Mouse (Mus musculus) liver, embryonic 11.5 days (tissue): ENCODE measurements around the gene Ang. TPM values are rescaled to one million over a fixed set of nuclear protein-coding genes. Genes with fewer than 3 reads are reported as not detected.
A peak's percentile ranks its signal among the peaks of the same experiment; 100 is the strongest.
"Not testable (repeated sequence)": the region's sequence is repeated elsewhere in the genome, so short reads cannot be mapped to it uniquely, and the experiment has no call there.

Source experiments
- ATAC-seq: fragments of 200-750 bp; cut with Nextera tagmentation; replicated peaks from 2 replicates; pipeline ENCODE4 v1.8.0; 2017; ENCODE audit warnings: moderate number of reproducible peaks, mild to moderate bottlenecking, moderate TSS enrichment, moderate library complexity; ENCODE audit not compliant: low FRiP score
- DNase-seq: peaks from one replicate; pipeline ENCODE4 v3.0.0-alpha.2; 2017; ENCODE audit warnings: low spot score
- H3K27ac ChIP-seq: fragments of 300-500 bp; sonication (generic); 2 replicates; pipeline ENCODE4 v1.5.1; 2014; ENCODE audit warnings: mild to moderate bottlenecking, low read depth, low read length, control low read depth
- H3K27me3 ChIP-seq: fragments of 300-500 bp; sonication (generic); replicated peaks from 2 replicates; pipeline ENCODE4 v1.6.1; 2014; ENCODE audit warnings: low read length, mixed read lengths; ENCODE audit not compliant: control insufficient read depth, insufficient read depth
- H3K36me3 ChIP-seq: fragments of 300-500 bp; sonication (generic); 2 replicates; pipeline ENCODE4 v1.6.1; 2014; ENCODE audit warnings: mild to moderate bottlenecking, low read length, moderate library complexity, mixed read lengths; ENCODE audit not compliant: control insufficient read depth, insufficient read depth
- H3K4me1 ChIP-seq: fragments of 300-500 bp; sonication (generic); replicated peaks from 2 replicates; pipeline ENCODE4 v1.6.1; 2014; ENCODE audit warnings: low read length, mixed read lengths; ENCODE audit not compliant: control insufficient read depth, insufficient read depth
- H3K4me2 ChIP-seq: fragments of 300-500 bp; sonication (generic); 2 replicates; pipeline ENCODE4 v1.6.1; 2014; ENCODE audit warnings: mild to moderate bottlenecking, control low read depth, moderate library complexity
- H3K4me3 ChIP-seq: fragments of 300-500 bp; sonication (generic); 2 replicates; pipeline ENCODE4 v1.5.1; 2014; ENCODE audit warnings: low read depth, low read length, control low read depth
- H3K9ac ChIP-seq: fragments of 300-500 bp; sonication (generic); 2 replicates; pipeline ENCODE4 v1.6.1; 2014; ENCODE audit warnings: low read depth, low read length, control low read depth
- H3K9me3 ChIP-seq: fragments of 300-500 bp; sonication (generic); 2 replicates; pipeline ENCODE4 v1.6.1; 2016; ENCODE audit warnings: low read length, inconsistent platforms, mixed read lengths; ENCODE audit not compliant: control insufficient read depth
- WGBS: fragments of 180-500 bp; shearing (Covaris S2); extraction: QIAGEN DNeasy Blood & Tissue Kit; methylation state at CpG from one replicate; pipeline ENCODE4 v1.1.7; 2014; 5-methylcytosine and 5-hydroxymethylcytosine counted together
- polyA plus RNA-seq: library from polyadenylated mRNA; unstranded; fragments of >200 nt; fragmentation: Nextera tagmentation; extraction: Ambion mirVana; gene quantifications from 2 replicates; pipeline ENCODE4 v1.2.1, GENCODE M21; 2014

Ang gene
- polyA plus RNA-seq, 1 experiment from 2014 or later: 4.0 TPM

GRCm38 (mm10) chr14:51093496-51093895 is 2.5 kb downstream of the Ang start:
- no peak for ATAC-seq
- no peaks in the 10 kb centered on the region for H3K36me3 ChIP-seq
- H3K9me3 ChIP-seq: no peaks in the 10 kb centered on the region
- DNase-seq: no peak
- H3K4me2 ChIP-seq: no peak overlapping the region
- no peaks in the 10 kb centered on the region for H3K4me1 ChIP-seq
- WGBS: 29% methylated on average over 3 of the region's 3 CpGs
- no peak overlapping the region for H3K9ac ChIP-seq
- no peak overlapping the region for H3K4me3 ChIP-seq
- no peaks in the 10 kb centered on the region for H3K27me3 ChIP-seq
- no peak overlapping the region for H3K27ac ChIP-seq

GRCm38 (mm10) chr14:51094096-51094875 is 3.3 kb downstream of the Ang start:
- DNase-seq: no peak
- Histone ChIP-seq H3K4me3 (no peak overlapping the region), H3K36me3 (no peaks in the 10 kb centered on the region), H3K9me3 (no peaks in the 10 kb centered on the region), H3K27ac (no peak overlapping the region), H3K9ac (no peak overlapping the region), H3K27me3 (no peaks in the 10 kb centered on the region), H3K4me2 (no peak overlapping the region), H3K4me1 (no peaks in the 10 kb centered on the region)
- ATAC-seq: no peak
- WGBS: 73% methylated on average over 5 of the region's 5 CpGs

DNA sequence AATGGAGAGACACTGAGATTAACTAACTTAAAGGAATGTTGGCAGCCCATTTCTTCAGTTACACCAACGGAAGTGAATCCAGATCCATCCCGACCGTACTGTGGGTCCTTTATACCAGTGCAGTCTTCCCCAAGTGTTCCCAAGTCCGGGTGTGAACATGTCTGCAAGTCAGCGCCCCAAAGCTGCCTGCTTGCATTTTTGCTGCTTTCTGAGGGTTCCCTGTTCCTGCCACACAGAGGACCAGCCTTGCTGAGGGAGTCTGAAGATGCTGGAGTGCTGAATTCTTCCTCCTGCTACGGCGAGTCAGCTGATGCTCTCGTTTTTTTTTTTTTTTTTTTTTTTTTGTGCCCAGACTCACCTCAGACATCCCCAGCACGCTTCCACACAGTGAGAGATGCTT is 4.0 kb downstream of the Ang start:
- H3K27ac ChIP-seq: no peak overlapping the region
- 66% methylated on average over 9 of the region's 9 CpGs for WGBS
- H3K9ac ChIP-seq: no peak overlapping the region
- no peaks in the 10 kb centered on the region for H3K9me3 ChIP-seq
- H3K4me3 ChIP-seq: no peak overlapping the region
- DNase-seq: no peak
- H3K36me3 ChIP-seq: no peaks in the 10 kb centered on the region
- no peak overlapping the region for H3K4me2 ChIP-seq
- H3K4me1 ChIP-seq: no peaks in the 10 kb centered on the region
- no peaks in the 10 kb centered on the region for H3K27me3 ChIP-seq
- ATAC-seq: no peak

- Histone ChIP-seq H3K4me3 (no peak overlapping the region), H3K36me3 (no peaks in the 10 kb centered on the region), H3K27me3 (no peaks in the 10 kb centered on the region), H3K4me2 (peak overlapping the region; percentile 17), H3K9ac (no peak overlapping the region), H3K9me3 (no peaks in the 10 kb centered on the region), H3K27ac (no peak overlapping the region), H3K4me1 (no peaks in the 10 kb centered on the region)
- ATAC-seq (no peak), DNase-seq (no peak)
- 57% methylated on average over 9 of the region's 9 CpGs for WGBS
Observed at GRCm38 (mm10) chr14:51095736-51096524, 5.0 kb downstream of the Ang start.

DNA sequence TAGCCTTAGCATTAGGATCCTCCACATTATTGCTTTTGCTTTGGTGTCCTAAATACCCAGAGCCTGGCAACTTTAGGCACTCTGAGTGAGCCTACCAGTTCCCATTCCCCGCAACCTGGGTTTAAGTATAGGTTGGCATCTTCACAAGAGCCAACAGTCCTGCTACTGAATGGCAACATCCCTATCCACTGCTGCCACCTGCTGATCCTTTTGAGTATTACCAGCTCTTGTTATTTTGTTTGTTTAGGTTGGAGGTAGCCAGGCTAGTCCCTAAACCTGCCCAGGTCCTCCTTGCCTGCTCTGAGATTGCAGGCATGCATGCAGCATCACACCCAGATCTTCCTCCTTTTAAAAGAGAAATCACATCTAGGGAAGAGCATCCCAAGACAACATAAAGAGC is 7.3 kb downstream of the Ang start:
- WGBS: 36% methylated on average over 1 of the region's 1 CpGs

GRCm38 (mm10) chr14:51098921-51099320 is 8.0 kb downstream of the Ang start:
- Histone ChIP-seq H3K4me1 (no peaks in the 10 kb centered on the region), H3K9ac (no peak overlapping the region), H3K9me3 (no peaks in the 10 kb centered on the region), H3K36me3 (no peaks in the 10 kb centered on the region), H3K4me3 (no peak overlapping the region), H3K27me3 (no peaks in the 10 kb centered on the region), H3K27ac (no peak overlapping the region), H3K4me2 (no peak overlapping the region)
- ATAC-seq: no peak
- DNase-seq: no peak
- WGBS: 93% methylated on average over 11 of the region's 11 CpGs

More for the DNA sequence above, 7.3 kb downstream of the Ang start:
- not testable (repeated sequence) for H3K4me3 ChIP-seq, H3K27me3 ChIP-seq, H3K9ac ChIP-seq, H3K27ac ChIP-seq, H3K9me3 ChIP-seq, DNase-seq, H3K4me1 ChIP-seq, H3K36me3 ChIP-seq, H3K4me2 ChIP-seq
- ATAC-seq: peak; percentile 50; the same call in 1 of the 2 replicates

GRCm38 (mm10) chr14:51101284-51101683 is 10.3 kb downstream of the Ang start:
- no peak overlapping the region for H3K27ac ChIP-seq
- 73% methylated on average over 9 of the region's 9 CpGs for WGBS
- ATAC-seq (no peak), DNase-seq (no peak)
- H3K9me3 ChIP-seq: no peaks in the 10 kb centered on the region
- H3K27me3 ChIP-seq: no peaks in the 10 kb centered on the region
- H3K4me2 ChIP-seq: no peak overlapping the region
- H3K4me1 ChIP-seq: peaks cover under 1% of the 10 kb centered on the region; the same call in 1 of the 2 replicates
- H3K36me3 ChIP-seq: no peaks in the 10 kb centered on the region
- no peak overlapping the region for H3K4me3 ChIP-seq
- H3K9ac ChIP-seq: no peak overlapping the region

- 58% methylated on average over 3 of the region's 3 CpGs for WGBS
- Histone ChIP-seq H3K4me2 (no peak overlapping the region), H3K9ac (no peak overlapping the region), H3K9me3 (no peaks in the 10 kb centered on the region), H3K27ac (no peak overlapping the region), H3K36me3 (no peaks in the 10 kb centered on the region), H3K27me3 (no peaks in the 10 kb centered on the region), H3K4me3 (no peak overlapping the region), H3K4me1 (peaks cover 5% of the 10 kb centered on the region; the same call in 1 of the 2 replicates)
- ATAC-seq: no peak
- DNase-seq: peak; percentile 51
Observed at GRCm38 (mm10) chr14:51103217-51103616, 12.3 kb downstream of the Ang start.
